Mouse (Mus musculus) inflammation-experienced regulatory T-cells, adult 6 months (primary cell): ENCODE data around the gene Ddb1. TPM values are rescaled to one million over a fixed set of nuclear protein-coding genes. Genes with fewer than 3 reads are reported as not detected.

ENCODE experiments used
- ATAC-seq: one replicate; pipeline ENCODE4 v1.8.0; 2017
- polyA plus RNA-seq, 3 experiments: library from polyadenylated mRNA; unstranded; fragments of 100-300 nt; shearing (Covaris generic); gene quantifications; one replicate each; pipeline ENCODE4 v1.2.1; 2017

Ddb1 gene
- polyA plus RNA-seq, 3 experiments from 2014 or later: 94.0 to 107 (median 105) TPM

DNA sequence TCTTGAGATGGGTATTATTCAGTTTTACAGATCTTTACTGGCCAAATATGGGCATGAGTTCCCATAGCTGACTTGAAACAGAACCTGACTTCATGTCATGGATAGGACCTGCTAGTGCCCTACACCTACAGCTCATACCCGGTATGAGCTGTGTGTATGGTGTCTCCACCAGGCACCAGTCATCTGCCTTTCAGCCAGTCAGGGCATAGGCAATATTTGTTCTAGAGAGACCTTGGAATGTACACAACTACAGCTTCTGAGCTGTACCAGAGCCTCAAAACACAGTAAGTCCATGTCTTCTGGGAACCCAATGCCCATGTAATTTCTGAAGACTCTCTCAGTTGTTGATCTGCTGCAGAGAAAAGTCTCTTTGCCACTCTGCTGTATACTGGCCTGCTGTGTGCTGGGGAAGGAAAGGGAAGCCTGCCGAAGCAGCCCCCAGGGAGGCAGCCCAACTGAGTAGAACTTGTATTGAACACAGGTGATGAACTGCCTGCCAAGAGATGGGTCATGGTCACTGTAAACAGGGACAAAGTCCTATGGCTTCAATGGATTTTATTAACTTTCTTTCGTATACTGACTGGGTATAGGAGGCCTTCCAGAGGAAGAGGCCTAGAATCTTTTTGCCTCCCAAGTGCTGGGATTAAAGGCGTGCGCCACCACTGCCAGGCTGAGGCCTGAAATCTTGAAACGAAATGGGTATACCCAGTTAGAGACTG is 13.3 kb upstream of the Ddb1 start:
- ATAC-seq: no peak

DNA sequence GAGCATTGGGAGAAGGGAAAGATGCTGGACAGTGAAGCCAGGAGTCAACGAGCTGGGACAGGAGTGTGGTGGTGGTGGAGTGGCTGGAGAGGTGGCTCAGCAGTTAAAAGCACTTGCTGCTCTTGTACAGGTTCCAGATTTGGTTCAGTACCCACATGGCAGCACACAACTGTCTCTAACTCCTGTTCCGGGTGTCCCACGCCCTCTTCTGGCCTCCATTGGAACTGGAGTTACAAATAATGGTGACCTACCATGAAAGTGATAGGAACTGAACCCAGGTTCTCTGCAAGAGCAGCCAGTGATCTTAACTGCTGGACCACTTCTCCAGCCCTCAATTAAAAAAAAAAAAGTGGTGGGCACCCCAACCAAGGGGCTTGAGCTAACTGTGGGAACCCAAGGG is 6.9 kb upstream of the Ddb1 start:
- ATAC-seq: no peak

DNA sequence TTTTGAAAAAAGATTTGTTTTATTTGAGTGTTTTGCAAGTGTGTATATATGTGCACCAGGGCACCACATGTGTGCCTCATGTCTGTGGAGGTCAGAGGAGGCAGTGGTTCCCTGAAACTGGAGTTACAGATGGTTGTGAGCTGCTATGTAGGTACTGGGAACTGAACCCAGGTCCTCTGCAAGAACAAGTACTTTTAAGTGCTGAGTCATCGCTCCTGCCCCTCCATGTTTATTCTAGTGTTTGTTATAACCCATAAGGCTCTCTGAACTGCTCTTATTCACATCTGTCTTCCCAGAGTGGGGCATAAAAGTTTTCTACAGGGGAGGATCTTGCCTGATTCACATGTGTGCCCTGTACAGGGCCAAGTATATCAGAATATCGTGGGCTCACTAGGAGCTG is 5.5 kb upstream of the Ddb1 start:
- no peak for ATAC-seq

DNA sequence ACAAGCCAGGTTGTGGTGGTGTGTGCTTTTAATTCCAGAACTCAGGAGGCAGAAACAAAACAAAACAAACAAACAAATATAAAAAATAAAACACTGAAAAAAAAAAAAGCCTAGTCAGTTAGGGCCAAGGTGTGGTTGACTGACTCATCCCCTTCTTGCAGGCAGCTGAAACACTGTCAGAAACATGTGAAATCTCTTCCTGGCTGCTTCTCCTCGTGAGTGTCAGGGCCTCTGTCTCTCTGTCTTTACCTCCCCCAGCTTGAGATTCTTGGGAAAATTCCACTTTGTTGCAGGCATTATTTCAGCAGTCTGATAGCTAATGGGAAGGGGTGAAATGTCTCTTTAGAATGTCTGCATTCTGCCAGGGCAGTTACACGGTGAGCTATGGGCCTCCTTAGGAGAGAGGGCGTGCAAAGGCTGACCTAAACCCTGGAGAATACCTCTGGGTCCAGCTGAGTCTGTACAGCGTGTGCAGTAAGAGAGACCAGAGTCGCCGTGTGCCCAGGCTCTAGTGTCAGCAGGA is 2.8 kb upstream of the Ddb1 start:
- no peak for ATAC-seq

DNA sequence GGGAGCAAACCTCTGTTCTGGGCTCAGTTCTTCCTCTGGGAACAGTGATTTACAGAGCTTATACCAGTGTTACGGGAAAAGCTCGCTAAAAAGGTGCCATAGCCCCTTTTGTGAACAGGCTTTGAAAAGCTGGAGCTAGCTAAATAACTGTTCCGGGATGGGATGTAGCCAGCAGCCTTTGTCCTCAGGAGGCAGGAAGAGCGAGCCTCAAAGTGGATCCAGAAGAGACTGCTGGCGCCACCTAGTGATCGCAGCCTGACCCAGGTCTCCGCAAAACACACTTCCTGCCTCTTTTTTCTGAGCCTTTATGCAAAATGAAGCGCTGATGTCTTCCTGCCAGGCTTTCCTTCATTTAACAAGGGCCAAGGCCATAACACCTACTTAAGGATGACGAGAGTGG is 2.3 kb upstream of the Ddb1 start:
- ATAC-seq: peak; percentile 61

DNA sequence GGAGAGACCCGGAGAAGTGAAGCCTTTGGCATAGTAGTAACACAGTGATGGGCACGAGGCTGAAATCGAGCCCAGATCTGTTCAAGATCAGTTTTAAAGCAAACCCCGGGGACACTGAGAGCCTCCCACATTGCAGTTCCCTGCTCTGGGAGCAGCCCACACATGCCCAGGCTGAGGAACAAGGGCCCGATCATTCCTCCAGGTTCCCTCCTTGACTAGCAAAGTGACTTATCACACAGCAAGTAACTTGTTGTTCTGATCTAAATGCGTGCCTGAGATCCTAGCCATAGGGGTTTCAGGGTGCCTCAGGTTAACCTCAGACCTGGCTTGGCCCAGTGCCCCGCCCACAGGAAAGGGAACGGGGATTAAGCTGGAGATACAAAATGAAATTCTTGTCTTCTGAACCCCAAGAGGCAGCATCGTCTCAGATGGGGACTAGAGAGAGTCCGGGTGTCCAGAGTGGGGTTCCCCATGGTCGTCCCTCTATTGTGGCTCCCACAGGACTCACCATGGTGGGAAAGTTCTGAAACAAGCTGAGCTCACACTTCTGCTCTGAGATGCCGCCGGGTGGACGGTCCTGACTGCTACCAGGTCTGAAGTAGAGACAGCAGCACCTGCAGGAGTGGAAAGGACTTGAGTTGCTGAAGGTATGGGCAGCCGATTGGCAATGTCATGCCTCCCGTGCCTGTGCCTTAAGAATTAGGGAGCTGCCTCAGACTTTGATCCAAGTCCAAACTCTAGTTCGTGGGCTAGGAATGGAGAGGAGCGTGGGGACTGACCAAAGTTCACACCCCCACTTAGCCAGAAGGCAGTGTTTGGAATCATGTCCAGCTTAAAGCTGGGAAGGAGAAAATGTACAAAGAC is 1.2 kb upstream of the Ddb1 start:
- no peak for ATAC-seq

DNA sequence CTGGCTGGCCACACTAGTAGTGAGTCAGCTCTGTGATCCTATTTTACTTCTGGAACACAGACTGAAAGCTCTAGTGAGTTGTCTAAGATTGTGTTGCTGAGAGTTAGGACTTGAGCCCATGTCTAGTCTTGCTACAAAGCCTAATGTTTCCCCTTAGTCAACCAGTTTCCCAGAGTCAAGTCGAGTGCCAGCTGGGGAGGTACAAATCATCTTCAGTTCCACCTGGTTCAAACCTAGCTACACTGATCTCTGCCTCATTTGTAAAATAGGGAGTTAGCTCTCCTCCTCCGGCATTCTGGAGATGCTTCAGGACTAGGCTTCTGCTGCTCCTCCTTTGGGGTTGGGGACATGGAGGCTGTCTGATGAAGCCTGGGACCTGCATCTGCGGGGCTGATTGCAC is 593 bp upstream of the Ddb1 start:
- no peak for ATAC-seq

DNA sequence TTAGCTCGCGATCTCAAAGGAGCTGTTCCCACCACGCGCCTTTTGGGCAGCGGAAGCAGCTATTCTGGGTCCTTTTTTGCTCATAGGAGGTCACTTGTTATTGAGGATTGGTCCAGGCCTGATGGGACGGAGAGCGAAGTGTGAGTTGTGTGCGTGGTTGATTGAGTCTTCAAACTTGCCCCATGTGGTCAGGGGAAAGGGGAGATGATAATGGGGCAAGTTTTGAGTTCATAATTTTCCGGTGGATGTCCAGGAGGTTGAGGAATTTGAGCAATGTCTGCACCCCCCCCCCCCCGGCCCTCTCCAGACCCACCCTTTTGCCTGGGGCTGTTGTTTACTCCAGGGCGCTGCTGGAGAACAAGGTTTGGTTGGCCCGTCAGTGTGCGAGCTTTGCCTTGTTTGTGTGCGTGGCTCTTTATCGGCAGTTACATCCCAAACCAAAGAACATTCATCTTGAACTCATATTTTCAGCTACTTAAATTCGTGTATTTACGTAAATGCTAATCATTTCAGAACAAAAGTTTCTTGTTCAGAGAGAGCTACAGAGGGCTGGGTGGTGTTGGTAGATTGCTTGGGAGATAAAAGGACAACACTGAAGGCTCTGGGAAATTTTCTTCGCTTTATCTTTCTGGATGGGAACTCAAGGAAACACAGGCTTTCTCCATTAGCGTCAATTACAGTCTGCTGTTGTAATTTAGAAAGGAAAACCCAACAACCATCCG is 935 bp downstream of the Ddb1 start:
- no peak for ATAC-seq

DNA sequence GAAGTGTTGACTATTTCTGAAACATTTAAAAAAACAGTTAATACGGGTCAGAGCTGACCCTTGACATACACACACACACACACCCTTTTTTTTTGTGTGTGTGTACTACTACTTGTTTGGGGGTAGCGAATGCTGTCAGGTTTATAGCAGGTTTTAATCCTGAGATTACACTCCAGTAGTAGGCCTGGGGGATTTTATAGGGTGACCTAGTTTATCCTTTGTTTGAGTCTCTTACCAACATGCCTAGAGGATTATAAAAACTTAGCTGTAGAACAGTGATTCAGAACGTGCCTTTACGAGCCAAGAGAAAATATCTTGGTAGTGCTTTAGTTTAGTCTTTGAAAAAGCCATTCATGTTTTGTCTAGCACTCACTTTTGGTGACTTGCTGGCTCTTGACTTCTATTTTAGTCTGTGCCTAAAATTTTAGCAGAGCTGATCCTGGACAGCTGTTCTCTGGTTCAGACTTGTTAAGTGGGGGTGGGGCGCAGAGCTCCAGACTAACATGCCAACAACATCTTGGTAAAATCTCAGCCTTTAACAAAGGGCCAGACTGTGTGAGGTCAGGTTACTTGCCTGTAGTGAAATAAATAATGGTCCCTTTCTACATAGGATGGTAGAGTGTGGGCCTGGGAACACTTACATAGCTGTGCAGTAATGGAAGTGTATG is 3.6 kb downstream of the Ddb1 start:
- no peak for ATAC-seq

DNA sequence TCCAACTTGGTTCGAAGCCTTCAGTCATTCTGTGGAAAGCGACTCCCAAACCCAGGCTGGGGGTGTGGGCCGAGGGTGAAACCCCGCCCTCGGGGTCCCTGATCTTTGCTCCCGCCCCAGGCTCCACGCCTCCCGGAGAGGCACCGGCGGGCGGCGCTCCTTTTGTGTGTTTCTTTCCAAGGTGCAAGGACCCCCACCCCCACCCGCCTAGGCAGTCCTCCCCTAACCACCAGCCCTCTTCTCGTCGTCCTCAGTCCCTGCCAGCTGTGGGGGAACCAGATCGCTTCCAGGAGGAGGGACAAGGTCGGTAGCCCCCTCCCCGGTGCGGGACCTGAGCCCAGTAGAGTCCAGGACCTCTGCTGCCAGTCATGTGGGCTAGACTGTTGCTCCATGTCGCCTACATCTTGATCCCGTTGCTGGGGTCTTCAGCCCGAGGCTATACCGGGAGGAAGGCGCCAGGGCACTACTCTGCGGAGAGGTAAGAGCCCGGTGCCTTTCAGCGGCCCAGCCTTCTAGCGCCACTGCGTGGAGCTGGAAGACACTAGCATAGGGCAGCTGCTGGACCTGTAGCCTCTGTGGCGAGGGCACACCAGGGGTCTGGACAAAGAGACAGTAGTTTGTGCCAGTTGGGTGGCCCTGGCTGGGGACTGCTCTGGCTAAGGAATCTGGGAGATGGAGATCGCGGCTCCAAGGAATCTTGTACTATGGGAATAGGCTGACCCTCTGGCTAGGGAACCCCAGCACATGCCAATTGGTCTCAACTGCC is 29.2 kb downstream of the Ddb1 start, which contains the start of gene Vwce:
TSS of gene Vwce (plus strand) at position 108 of the 766 bp plus-strand sequence.
- ATAC-seq: no peak

DNA sequence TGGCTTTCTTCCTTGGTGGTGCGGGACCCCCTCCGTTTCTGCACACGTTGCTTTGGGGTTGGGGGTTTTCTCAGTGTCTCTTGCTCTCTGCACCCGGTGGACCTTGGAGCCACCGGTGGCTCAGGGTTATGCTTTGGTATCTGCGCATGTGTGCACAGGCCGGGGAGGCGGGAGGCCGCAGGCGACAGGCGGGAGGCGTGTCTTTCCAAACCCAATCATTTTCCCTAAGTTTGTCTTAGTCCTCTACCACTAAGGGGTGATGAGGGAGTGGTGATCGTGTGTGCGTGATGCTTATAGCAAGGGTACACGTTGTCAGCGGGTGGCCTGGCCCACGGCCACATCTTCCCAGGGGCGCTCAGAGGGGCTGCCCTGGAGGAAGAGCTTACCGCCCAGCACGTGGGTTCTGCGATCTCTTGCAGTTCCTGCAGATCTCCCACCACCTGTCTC is 29.8 kb downstream of the Ddb1 start:
- no peak for ATAC-seq

DNA sequence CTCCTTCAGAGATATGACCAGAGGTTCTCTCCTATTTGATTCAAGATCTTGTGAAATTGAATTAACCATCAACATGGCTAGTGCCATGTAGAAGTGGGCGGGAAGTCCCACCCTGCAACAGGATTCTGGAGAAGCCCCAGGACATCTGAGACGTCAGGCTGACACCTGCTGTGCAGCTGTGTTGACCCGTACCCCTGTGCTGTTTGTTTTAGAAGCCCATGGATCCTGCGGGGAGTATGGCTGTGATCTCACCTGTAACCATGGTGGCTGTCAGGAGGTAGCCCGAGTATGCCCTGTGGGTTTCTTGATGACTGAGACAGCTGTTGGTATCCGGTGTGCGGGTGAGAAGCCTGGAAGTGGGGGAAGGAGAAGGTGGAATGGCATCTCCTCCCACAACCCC is 32.7 kb downstream of the Ddb1 start:
- no peak for ATAC-seq

DNA sequence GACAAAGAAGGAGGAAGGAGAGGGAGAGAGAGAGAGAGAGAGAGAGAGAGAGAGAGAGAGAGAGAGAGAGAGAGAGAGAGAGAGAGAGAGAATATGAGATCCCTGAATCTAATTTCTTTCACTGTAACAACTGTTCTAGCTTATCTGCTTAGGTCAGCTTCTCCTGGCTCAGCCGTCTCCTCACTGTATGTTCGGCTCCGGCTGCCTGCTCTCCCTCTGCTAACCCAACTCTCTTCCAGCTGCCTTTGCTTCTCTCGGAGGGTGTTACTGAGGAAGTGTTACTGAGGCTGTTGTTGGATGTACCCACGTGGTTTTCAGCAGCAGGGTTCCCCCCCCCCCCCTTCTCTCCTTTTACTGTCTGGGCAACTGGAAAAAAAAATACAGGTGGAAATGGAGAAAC is 35.0 kb downstream of the Ddb1 start:
- no peak for ATAC-seq

DNA sequence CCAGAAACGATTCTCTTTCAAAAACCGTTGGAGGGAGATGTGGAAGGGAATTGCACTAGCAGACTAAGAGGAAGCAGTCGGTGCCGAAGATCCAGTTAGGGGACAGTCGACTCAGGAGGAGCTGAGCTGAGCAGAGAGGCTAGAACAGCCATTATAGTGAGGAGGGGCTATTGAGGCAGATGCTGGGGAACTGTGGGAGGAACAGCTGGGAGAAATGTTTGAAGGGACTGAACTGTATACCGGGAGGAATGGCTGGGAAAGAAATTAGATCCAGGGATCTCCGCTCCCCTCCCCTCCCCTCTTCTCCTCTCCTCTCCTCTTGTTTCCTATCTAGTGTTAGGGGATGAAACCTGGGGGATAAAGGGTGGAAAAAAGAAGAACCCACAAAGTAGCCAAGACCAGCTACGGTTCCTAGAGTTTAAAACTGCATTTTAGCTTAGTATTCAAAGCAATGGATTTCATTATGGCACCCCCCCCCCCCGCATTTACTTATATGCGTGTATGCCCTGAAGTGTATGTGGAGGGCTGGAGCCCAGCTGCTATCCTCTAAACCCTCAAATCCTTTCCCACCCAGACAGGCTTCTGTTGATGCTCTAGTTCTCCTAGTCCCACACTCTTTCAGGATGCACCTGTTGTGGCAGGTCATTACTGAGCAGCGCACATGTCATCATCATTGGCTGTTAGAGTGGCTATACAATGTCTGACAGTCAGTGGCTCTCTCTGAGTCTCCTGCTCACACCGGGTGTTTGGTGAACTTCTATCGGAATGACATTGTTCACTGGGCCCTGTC is 35.7 kb downstream of the Ddb1 start:
- ATAC-seq: no peak

DNA sequence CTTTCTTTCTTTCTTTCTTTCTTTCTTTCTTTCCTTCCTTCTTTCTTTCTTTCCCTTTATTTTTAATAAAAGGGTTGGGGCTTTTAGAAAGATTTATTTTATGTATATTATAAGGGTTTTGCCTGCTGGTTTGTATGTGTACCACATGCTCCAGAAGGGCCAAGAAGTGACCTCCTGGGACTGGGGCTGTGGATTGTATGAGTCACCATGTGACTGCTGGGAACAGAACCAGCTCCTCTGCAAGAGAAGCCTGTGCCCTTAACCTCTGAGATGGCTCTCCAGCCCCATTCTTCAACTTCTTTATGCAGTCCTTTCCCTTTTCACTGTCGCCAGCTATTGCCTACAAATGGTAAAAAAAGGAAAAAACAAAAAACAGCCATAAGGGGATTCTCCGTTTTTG is 40.5 kb downstream of the Ddb1 start:
- ATAC-seq: no peak

DNA sequence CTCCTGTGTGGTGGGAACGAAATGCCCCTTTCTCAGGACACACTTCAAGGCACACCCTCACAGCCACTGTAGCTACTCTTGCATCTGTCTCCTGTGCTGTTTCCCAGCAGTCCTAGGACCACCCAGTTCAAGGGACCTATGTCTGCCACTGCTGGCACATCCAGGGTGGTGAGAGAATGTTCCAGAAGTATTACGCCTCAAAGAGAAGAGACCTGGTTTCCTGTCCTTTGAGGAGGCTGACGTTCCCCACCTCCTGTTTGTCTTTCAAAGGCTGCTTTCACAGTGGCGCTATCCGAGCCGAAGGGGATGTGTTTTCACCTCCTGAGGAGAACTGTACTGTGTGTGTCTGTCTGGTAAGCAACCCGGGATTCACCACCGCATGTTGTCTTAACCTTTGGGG is 43.0 kb downstream of the Ddb1 start:
- ATAC-seq: no peak

DNA sequence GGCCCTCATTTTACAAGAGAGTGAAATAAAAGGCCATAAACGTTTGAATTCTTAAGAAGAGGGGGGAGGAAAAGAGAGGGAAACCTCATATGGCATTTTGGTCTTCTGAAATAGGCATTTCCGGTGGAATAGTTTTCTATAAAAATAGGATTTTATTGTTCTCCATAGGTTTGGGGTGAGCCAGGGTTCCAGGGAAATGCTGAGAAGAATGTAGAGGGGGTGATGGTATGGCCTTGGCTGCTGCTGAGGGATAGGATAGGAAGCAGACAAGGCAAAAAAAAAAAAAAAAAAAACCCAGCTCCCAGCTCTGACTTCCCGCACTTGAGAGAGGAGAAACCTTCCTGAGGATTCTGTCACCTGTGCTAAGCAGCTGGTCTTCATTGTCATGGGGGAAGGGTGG is 50.9 kb downstream of the Ddb1 start:
- no peak for ATAC-seq

DNA sequence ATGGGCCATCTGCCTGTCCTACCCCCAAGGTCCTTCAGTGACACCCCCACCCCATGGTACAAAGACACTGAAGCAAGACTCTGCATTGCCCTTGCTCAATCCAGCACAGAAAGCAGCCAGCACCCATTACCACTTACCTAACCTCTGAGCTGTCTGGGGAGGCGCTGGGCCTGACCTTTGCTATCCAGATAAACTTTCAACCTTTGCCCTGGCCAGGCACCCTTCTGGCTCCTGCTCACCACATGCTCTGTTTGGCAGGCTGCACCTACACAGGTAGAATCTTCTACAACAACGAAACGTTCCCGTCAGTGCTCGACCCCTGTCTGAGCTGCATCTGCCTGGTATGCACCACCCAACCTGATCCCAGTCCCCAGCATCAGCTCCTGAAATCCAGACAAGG is 52.6 kb downstream of the Ddb1 start:
- no peak for ATAC-seq

DNA sequence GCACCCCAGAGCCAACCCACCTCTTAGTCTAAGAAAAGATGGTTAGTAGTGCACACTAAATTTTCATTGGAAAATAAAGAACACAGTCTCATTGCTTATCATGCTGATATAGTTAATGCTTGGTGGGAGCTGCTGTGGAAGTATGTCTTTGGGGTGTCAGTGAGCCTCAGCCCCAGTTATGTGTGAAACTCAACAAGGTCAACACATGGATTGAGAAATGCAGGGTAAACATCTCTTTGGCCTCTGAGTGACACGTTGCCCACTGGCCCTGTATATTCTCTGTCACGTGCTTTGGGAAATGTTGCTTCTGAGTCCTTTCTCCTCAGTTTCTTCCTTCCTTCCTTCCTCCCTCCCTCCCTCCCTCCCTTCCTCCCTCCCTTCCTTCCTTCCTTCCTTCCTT is 53.3 kb downstream of the Ddb1 start:
- ATAC-seq: no peak

DNA sequence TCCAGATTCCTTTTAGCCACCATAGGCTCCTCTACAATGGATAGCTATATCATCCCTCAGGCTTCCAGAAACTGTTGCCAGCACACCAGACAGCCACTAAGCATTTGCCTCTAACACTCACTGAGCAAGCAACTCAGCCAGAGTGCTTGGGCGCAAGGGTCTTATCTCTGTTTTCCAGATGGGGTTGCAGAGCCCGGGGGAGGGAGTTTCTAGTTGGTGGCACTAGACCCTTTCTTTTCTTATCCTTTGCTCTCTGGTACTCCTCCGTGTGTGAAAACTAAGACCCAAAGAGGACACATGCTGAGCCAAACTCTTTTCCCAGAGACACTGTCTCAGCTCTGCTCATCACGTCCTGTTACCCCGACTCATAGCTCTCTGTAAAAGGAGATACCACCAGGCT is 56.2 kb downstream of the Ddb1 start:
- no peak for ATAC-seq

DNA sequence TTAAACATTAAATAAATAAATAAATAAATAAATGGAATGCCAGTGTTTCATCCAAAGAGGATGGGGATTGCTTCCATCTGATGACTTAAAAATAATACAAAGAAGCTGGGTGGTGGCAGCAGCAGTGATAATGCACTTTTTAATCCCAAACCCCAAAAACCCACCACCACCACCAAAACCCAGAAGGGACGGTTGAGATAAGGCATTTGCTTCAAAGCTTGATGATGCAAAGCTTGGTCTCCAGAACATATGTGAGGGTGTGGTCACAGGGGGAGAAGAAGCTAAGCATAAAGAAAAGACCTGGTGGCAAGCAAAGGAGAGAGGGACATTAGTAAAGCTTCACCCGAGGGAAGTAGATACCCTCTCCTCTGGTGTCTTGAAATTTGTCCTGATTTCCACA is 56.8 kb downstream of the Ddb1 start:
- no peak for ATAC-seq
